Mouse (Mus musculus) NIH3T3 (cell line): ENCODE measurements at regions not wholly inside any gene's neighbourhood (a gene's known extent, or its start where the extent isn't known, plus 50 kb on each side); places are given as distances from the start of the nearest gene placed in this dataset.

Source experiments
- DNase-seq: peaks from one replicate; pipeline ENCODE4 v3.0.0-alpha.2; 2012; ENCODE audit warnings: low read depth

DNA sequence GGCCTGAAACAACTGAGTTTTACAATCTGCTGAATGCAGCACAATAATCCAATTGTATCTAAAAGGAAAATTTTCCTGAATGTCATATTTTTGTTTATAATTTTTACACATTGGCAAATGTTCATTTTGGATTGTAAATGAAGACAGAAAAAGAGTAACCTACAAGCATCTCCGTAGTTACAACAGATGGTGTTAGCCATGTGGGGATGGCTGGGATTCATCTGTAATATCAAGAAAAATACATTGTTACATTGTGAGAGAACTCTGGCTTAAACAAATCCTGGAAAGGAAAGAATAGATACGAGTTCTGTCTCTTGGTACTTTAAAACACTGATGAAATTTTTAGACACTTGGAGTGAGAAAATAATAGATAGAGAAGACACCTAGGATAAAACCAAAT is 1106.0 kb downstream of the Grm8 start:
- DNase-seq, result no peak

DNA sequence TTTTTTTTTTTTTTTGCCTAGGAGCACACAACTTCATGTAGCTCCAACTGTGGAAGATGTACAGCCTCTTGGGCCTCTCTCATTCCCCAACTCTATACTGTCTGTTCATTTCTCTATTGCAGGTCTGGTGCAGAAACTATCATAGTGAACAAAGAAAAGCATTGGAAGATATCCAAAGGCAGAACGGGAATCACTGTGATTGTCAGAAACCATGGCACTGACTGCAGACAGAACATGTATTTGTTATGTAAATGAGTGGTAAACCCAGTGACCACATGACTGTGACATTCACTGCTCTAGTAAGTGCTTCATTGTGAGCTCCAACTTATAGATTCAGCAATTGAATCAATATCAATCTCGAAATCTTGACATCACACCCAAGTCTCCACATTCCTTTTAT is 1106.6 kb downstream of the Grm8 start:
- no peak for DNase-seq

DNA sequence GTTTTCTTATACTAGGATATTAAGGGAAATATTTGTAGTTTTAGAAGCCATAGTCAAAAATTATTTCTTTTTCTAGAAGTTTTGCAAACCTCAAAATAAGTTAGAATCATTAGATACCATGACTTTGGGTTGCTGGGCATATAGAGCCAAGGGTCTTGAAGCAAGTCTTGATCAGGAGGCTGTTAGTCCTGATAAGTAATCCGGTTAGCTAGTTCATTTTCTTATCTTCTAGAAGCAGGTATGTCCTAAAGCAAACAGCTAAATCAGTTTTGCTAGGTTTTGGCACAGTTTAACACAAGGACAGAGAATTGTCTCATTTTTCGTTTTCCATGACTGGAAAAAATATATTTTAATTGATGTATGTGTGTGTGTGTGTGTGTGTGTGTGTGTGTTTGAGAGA is 1113.3 kb downstream of the Grm8 start:
- DNase-seq, result no peak

DNA sequence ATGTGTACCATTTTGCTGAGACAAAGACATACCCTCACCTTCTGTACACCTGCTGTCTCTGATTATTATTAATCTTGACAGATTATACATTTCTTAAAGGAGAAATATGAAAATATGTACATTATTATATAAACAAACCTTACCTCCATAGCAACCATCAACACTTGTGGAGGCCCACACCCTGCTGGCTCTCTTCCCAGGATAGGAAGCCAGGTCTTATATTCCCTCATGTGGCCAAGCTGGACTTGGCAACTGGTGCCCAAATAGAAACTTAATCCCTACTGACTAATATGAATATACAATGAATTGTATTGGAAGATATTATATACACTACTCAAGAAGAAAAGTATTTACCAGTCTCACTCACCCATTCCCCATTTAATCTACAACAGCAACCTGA is 1120.5 kb downstream of the Grm8 start:
- peak; percentile 4 for DNase-seq

DNA sequence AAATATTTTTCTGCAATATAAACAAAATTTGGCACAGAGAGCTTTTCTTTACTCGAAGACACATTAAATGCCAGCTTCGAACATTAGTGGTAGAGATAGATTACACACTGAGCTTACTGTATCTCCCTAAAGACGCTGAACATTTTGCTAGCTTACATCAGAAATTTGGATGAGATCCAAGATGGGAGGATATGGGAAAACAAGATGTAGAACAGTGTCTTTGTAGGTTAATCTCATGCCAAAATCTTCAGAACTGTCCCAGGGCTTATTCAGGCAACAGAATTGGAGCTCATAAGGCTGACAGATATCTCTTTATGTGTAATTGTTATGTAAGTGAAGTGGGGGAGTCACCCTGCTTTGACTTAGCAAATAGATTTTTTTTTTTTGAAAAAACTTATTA is 1158.4 kb downstream of the Grm8 start:
- DNase-seq, result no peak

DNA sequence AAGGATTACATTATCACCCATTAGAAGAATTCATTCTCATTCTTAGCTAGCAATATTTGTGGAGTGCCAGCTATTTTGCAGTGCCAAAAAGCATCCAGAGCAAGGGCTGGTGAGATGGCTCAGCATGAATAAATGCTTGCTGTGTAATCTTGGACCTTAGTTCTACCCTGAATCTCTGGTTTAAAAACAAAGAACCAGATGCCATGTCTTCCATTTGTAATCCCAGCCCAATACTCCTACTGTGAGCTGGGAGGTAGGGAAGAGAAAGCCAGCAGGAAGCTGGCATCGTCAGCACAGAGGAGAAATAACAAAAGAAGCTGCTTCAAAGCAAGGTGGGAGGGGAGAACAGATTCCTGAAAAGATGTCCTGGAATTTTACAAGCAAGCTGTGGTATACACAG is 1140.1 kb upstream of the Pot1a start:
- no peak for DNase-seq
